Comparison of ENCODE assay signal across 43 mouse cellular contexts in the genomic region with DNA sequence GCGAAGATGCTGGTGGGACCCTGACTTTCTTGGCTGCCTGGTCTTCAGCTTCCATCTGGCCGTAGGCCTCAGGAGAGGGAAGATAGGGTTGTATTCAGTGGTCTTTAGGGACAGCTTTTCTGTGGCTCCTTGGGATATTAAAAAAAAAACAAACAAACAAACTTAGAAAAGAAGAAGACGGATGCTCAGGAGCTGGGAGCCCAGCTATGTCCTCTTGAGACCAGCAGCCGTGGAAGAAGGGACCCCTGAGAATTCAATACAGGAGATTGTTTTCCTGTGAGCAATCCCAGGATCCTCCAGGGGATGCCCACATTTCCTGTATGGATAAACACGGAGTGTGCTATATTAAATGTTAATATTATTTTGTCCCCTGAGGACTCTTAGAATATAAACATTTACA. TPM values are rescaled to one million over a fixed set of nuclear protein-coding genes. Genes with fewer than 3 reads are reported as not detected.
"Had no signal": no experiment of that assay in that cellular context is flagged by ENCODE, and none has a peak within 500 bp of the region (broad histone marks: within the 10 kb centered on the region; RNA-seq: fewer than 3 reads in every experiment).

No protein-coding gene starts in this region.

- H3K4me2 ChIP-seq: heart, embryonic 11.5 days; heart, embryonic 12.5 days; heart, embryonic 13.5 days; heart, embryonic 15.5 days; hindbrain, embryonic 12.5 days; hindbrain, embryonic 13.5 days; hindbrain, embryonic 14.5 days; hindbrain, embryonic 15.5 days; intestine, embryonic 15.5 days; kidney, embryonic 15.5 days had no signal

- H3K4me3 ChIP-seq: heart, adult 2 months; heart, embryonic 10.5 days; heart, embryonic 12.5 days; heart, embryonic 13.5 days; heart, embryonic 15.5 days; hindbrain, embryonic 10.5 days; hindbrain, embryonic 12.5 days; hindbrain, embryonic 13.5 days; hindbrain, embryonic 15.5 days; intestine, embryonic 15.5 days; kidney, embryonic 15.5 days; layer of hippocampus, adult 2 months had no signal

- H3K4me1 ChIP-seq: heart, embryonic 12.5 days; hindbrain, embryonic 12.5 days had no signal

- H3K36me3 ChIP-seq: heart, embryonic 10.5 days; heart, embryonic 12.5 days; heart, embryonic 13.5 days; heart, embryonic 15.5 days; hindbrain, embryonic 10.5 days; hindbrain, embryonic 12.5 days; hindbrain, embryonic 13.5 days; hindbrain, embryonic 15.5 days; intestine, embryonic 15.5 days; kidney, embryonic 15.5 days had no signal

- H3K9ac ChIP-seq: heart, embryonic 12.5 days; heart, embryonic 13.5 days; heart, embryonic 15.5 days; hindbrain, embryonic 12.5 days; hindbrain, embryonic 13.5 days; hindbrain, embryonic 14.5 days; hindbrain, embryonic 15.5 days; intestine, embryonic 15.5 days; kidney, embryonic 15.5 days had no signal

- H3K9me3 ChIP-seq: heart, embryonic 10.5 days; heart, embryonic 12.5 days; heart, embryonic 13.5 days; heart, embryonic 15.5 days; hindbrain, embryonic 10.5 days; hindbrain, embryonic 12.5 days; hindbrain, embryonic 13.5 days; hindbrain, embryonic 15.5 days; intestine, embryonic 15.5 days; kidney, embryonic 15.5 days had no signal

- DNase-seq: heart, adult 2 months; heart, postnatal 10 days; heart, postnatal 14 days; heart, postnatal 4 days; kidney, adult 11 months; kidney, adult 18-20 months; kidney, adult 2 months; kidney, adult 8-10 months; kidney, adult 9 months; kidney, postnatal 10 days; kidney, postnatal 14 days; kidney, postnatal 25 days; kidney, postnatal 36 days; kidney, postnatal 4 days; layer of hippocampus, adult 9-11 months; layer of hippocampus, postnatal 36 days had no signal

- ATAC-seq: hindbrain, embryonic 16.5 days; hindbrain, postnatal 0 days; inflammation-experienced regulatory T-cells, adult 6 months; intestine, embryonic 15.5 days; intestine, embryonic 16.5 days; intestine, postnatal 0 days had no signal

- H3K27me3 ChIP-seq: heart, embryonic 12.5 days; hindbrain, embryonic 12.5 days; hindbrain, embryonic 15.5 days; intestine, embryonic 15.5 days had no signal

- H3K27ac ChIP-seq: heart, adult 2 months; heart, embryonic 10.5 days; heart, embryonic 13.5 days; heart, embryonic 15.5 days; hindbrain, embryonic 10.5 days; hindbrain, embryonic 12.5 days; hindbrain, embryonic 13.5 days; hindbrain, embryonic 14.5 days; hindbrain, embryonic 15.5 days; hindbrain, postnatal 0 days; intestine, embryonic 15.5 days; kidney, embryonic 15.5 days; kidney, postnatal 0 days; layer of hippocampus, adult 2 months had no signal

RNA-seq across cellular contexts. Expression of gene Hsd17b2, which starts 26.5 kb away (rescaled TPM):
- total RNA-seq: heart, adult 2 months; heart, adult 8-10 months; heart, postnatal 10 days; heart, postnatal 14 days; heart, postnatal 4 days; hematopoietic stem cell, adult 5-6 weeks; hindbrain, postnatal 0 days; layer of hippocampus, adult 8-10 months; layer of hippocampus, postnatal 10 days; layer of hippocampus, postnatal 14 days; layer of hippocampus, postnatal 36 days had no signal
- polyA plus RNA-seq: heart, adult 2 months; heart, embryonic 14.5 days; heart, embryonic 15.5 days; heart, postnatal 0 days; hindbrain, embryonic 10.5 days; hindbrain, embryonic 11.5 days; hindbrain, embryonic 12.5 days; hindbrain, embryonic 13.5 days had no signal
